In genomic region chr9:34871316-34871966, GRCm38 (mm10) we compare ENCODE assay signal across 14 mouse cellular contexts.
DNase-seq lines count a peak whose midpoint lies in the region; ATAC-seq and TF ChIP-seq lines count a peak whose summit lies in the region.
"Had no signal": no experiment of that assay in that cellular context is flagged by ENCODE, and none has a peak within 500 bp of the region (broad histone marks: within the 10 kb centered on the region; RNA-seq: fewer than 3 reads in every experiment).

No protein-coding gene starts in this region.

- H3K9ac ChIP-seq in forebrain, embryonic 13.5 days: peak overlapping the region; percentile 52; the same call in 1 of the 2 replicates
- no peak overlapping the region for H3K9ac ChIP-seq in hindbrain, postnatal 0 days (replicated peaks; ENCODE audit: low read length)
- no peak overlapping the region for H3K9ac ChIP-seq in neural tube, embryonic 12.5 days
- H3K9ac ChIP-seq: liver, embryonic 15.5 days had no signal

- peak overlapping the region; percentile 37 for H3K4me2 ChIP-seq in forebrain, embryonic 13.5 days
- no peak overlapping the region for H3K4me2 ChIP-seq in hindbrain, postnatal 0 days (ENCODE audit: low read depth, low read length)
- peak overlapping the region; percentile 40 for H3K4me2 ChIP-seq in neural tube, embryonic 12.5 days (replicated peaks)
- H3K4me2 ChIP-seq: liver, embryonic 15.5 days had no signal

- DNase-seq in embryo, embryonic 10 days (ENCODE audit: low spot score): peak; percentile 50
- DNase-seq in hindbrain, postnatal 0 days (ENCODE audit: low spot score): no peak
- DNase-seq in right cerebral cortex, postnatal 14 days: no peak
- no peak for DNase-seq in adipocyte (ENCODE audit: low spot score)
- no peak for DNase-seq in left cerebral cortex, postnatal 25 days (ENCODE audit: low spot score in 2 of 2)
- no peak for DNase-seq in thymus, adult 2 months
- DNase-seq: cerebellum, postnatal 25 days; heart, adult 11 months; kidney, adult 8-10 months had no signal

- peaks cover 7% of the 10 kb centered on the region; the same call in 1 of the 2 replicates for H3K27me3 ChIP-seq in forebrain, embryonic 13.5 days
- no peaks in the 10 kb centered on the region for H3K27me3 ChIP-seq in hindbrain, postnatal 0 days (ENCODE audit: insufficient read depth, low read length)
- no peaks in the 10 kb centered on the region for H3K27me3 ChIP-seq in neural tube, embryonic 12.5 days (replicated peaks)
- H3K27me3 ChIP-seq in thymus, adult 2 months (ENCODE audit: control insufficient read depth, insufficient read depth, low read length): no peaks in the 10 kb centered on the region
- H3K27me3 ChIP-seq: liver, embryonic 15.5 days had no signal

- no peak overlapping the region for H3K4me3 ChIP-seq in forebrain, embryonic 13.5 days
- no peak overlapping the region for H3K4me3 ChIP-seq in hindbrain, postnatal 0 days (ENCODE audit: low read length)
- H3K4me3 ChIP-seq in neural tube, embryonic 12.5 days: no peak overlapping the region
- no peak overlapping the region for H3K4me3 ChIP-seq in thymus, adult 2 months (ENCODE audit: control insufficient read depth, insufficient read depth, low read length)
- H3K4me3 ChIP-seq: limb, embryonic 10.5 days; liver, embryonic 15.5 days; megakaryocyte, embryonic 14.5 days had no signal

- WGBS in forebrain, embryonic 13.5 days: 7% methylated on average over 15 of the region's 15 CpGs
- 25% methylated on average over 15 of the region's 15 CpGs for whole genome bisulfite sequencing in hindbrain, postnatal 0 days
- 21% methylated on average over 15 of the region's 15 CpGs for WGBS in neural tube, embryonic 12.5 days
- 28% methylated on average over 15 of the region's 15 CpGs for WGBS in thymus, adult 2 months

- intact Hi-C loops in left cerebral cortex, postnatal 25 days (cut with DNase I): no loop called here

- no peak for TF ChIP-seq CTCF in hindbrain, postnatal 0 days (IDR thresholded peaks at IDR 0.05; ENCODE audit: low read depth)
- no peak for TF ChIP-seq CTCF in thymus, adult 2 months (IDR thresholded peaks at IDR 0.05; ENCODE audit: borderline replicate concordance, control insufficient read depth, extremely low read depth, insufficient read depth, low read length, poor library complexity)

- no peaks in the 10 kb centered on the region for H3K36me3 ChIP-seq in forebrain, embryonic 13.5 days (ENCODE audit: poor library complexity, severe bottlenecking)
- H3K36me3 ChIP-seq in hindbrain, postnatal 0 days (ENCODE audit: insufficient read depth, low read length): no peaks in the 10 kb centered on the region
- no peaks in the 10 kb centered on the region for H3K36me3 ChIP-seq in neural tube, embryonic 12.5 days
- no peaks in the 10 kb centered on the region for H3K36me3 ChIP-seq in thymus, adult 2 months (ENCODE audit: control insufficient read depth, insufficient read depth, low read length)
- H3K36me3 ChIP-seq: limb, embryonic 10.5 days; liver, embryonic 15.5 days had no signal

- TF ChIP-seq POLR2A in thymus, adult 2 months (IDR thresholded peaks at IDR 0.05; ENCODE audit: control insufficient read depth, extremely low read depth, insufficient read depth, low read length, poor library complexity): no peak

- no peaks in the 10 kb centered on the region for H3K9me3 ChIP-seq in forebrain, embryonic 13.5 days (replicated peaks)
- no peaks in the 10 kb centered on the region for H3K9me3 ChIP-seq in hindbrain, postnatal 0 days (ENCODE audit: low read length)
- no peaks in the 10 kb centered on the region for H3K9me3 ChIP-seq in neural tube, embryonic 12.5 days
- H3K9me3 ChIP-seq: limb, embryonic 10.5 days; liver, embryonic 15.5 days; megakaryocyte, embryonic 14.5 days had no signal

- H3K27ac ChIP-seq in forebrain, embryonic 13.5 days: no peak overlapping the region
- no peak overlapping the region for H3K27ac ChIP-seq in hindbrain, postnatal 0 days
- no peak overlapping the region for H3K27ac ChIP-seq in neural tube, embryonic 12.5 days
- H3K27ac ChIP-seq in thymus, adult 2 months (ENCODE audit: control insufficient read depth, insufficient read depth, low read length): no peak overlapping the region
- H3K27ac ChIP-seq: limb, embryonic 10.5 days; liver, embryonic 15.5 days had no signal

- peak; percentile 42; the same call in 1 of the 2 replicates for ATAC-seq in forebrain, embryonic 13.5 days
- 0 out of 2 replicates have a peak, but pooled peaks have one; percentile 32 for ATAC-seq in hindbrain, postnatal 0 days
- peak; percentile 61; the same call in 1 of the 2 replicates for ATAC-seq in neural tube, embryonic 12.5 days (ENCODE audit: low FRiP score, low read depth)

- H3K4me1 ChIP-seq in forebrain, embryonic 13.5 days: peaks cover 28% of the 10 kb centered on the region
- H3K4me1 ChIP-seq in hindbrain, postnatal 0 days (ENCODE audit: insufficient read depth, low read length): no peaks in the 10 kb centered on the region
- H3K4me1 ChIP-seq in neural tube, embryonic 12.5 days: peaks cover 9% of the 10 kb centered on the region
- no peaks in the 10 kb centered on the region for H3K4me1 ChIP-seq in thymus, adult 2 months (replicated peaks; ENCODE audit: control insufficient read depth, insufficient read depth, low read length)
- H3K4me1 ChIP-seq: liver, embryonic 15.5 days; megakaryocyte, embryonic 14.5 days had no signal
